8 mouse cellular contexts compared by ENCODE assay signal in the genomic region with DNA sequence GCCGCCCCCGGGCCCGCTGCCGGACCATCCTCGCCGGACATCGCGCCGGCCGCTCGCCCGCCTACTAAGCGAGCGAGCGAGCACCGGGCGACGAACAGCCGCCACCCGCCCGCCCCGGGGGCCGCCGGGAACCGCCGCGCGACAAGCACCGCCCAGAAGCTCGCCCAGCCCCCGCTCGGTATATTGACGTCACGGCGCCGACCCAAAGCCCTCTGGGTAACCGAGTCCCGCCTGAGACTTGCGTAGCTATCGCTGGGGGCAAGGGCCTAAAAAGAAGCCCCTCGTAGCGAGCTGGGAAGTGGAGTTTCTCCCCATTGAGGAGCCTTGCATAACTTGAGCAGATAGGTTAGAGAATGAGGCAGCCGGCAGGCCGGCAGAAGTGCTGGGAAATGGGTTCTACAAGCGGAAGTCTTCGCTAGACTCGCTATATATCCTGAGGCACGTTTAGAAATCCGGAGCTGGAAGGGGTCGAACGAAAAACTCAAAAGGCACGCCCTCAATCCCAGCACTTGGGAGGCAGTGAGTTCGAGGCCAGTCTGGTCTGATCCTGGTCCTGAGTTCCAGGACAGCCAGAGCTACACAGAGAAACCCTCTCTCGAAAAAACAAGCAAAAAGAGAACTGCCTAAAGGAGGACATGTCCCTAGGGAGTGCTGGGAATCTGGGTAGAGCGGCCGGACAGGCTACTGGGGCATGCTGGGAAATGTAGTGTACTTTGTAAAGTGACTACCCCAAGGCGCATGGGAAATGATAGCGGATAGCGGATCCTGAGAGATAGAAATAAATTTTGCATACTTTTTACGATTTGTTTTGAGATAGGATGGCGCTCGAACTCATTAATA. TPM values are rescaled to one million over a fixed set of nuclear protein-coding genes. Genes with fewer than 3 reads are reported as not detected.
DNase-seq lines count a peak whose midpoint lies in the region; ATAC-seq and TF ChIP-seq lines count a peak whose summit lies in the region.

A gene (minus strand): TSS at position 123 of the 840 bp plus-strand sequence.

- DNase-seq in 416B (ENCODE audit: low read depth), result peak; percentile 93
- peak; percentile 98 for DNase-seq in heart, embryonic 10.5 days (ENCODE audit: low spot score)
- DNase-seq in liver, result peak; percentile 96
- peak; percentile 95 to 97 for DNase-seq in spleen, postnatal 4 days (ENCODE audit: low spot score in 2 of 2)

- H3K27ac ChIP-seq in bone marrow macrophage, adult 2 months (ENCODE audit: insufficient read depth, low read depth, low read length), result peak within 1 kb of the TSS; percentile 92
- H3K27ac ChIP-seq in embryonic fibroblast, embryonic 13.5 days (ENCODE audit: insufficient read depth, low read length), result peak within 1 kb of the TSS; percentile 85
- H3K27ac ChIP-seq in heart, embryonic 10.5 days, result peak within 1 kb of the TSS; percentile 95
- H3K27ac ChIP-seq in kidney, embryonic 15.5 days, result peak within 1 kb of the TSS; percentile 91

- TF ChIP-seq POLR2A in bone marrow macrophage, adult 2 months (IDR thresholded peaks at IDR 0.05; ENCODE audit: borderline replicate concordance, low read depth, low read length), result no peak
- peak; percentile 62 for TF ChIP-seq POLR2A in embryonic fibroblast, embryonic 13.5 days (IDR thresholded peaks at IDR 0.05; ENCODE audit: low read depth, low read length)

- H3K9me3 ChIP-seq in heart, embryonic 10.5 days, result no peaks in the 10 kb centered on the region
- H3K9me3 ChIP-seq in kidney, embryonic 15.5 days (replicated peaks), result no peaks in the 10 kb centered on the region

- peak within 1 kb of the TSS; percentile 95 for H3K4me3 ChIP-seq in bone marrow macrophage, adult 2 months (ENCODE audit: insufficient read depth, low read length)
- peak within 1 kb of the TSS; percentile 79 for H3K4me3 ChIP-seq in embryonic fibroblast, embryonic 13.5 days (ENCODE audit: insufficient read depth, low read length)
- peak within 1 kb of the TSS; percentile 94 for H3K4me3 ChIP-seq in heart, embryonic 10.5 days
- H3K4me3 ChIP-seq in kidney, embryonic 15.5 days (replicated peaks), result peak within 1 kb of the TSS; percentile 90

- no peak for TF ChIP-seq CTCF in bone marrow macrophage, adult 2 months (IDR thresholded peaks at IDR 0.05; ENCODE audit: low read depth, low read length)
- TF ChIP-seq CTCF in embryonic fibroblast, embryonic 13.5 days (IDR thresholded peaks at IDR 0.05; ENCODE audit: borderline replicate concordance, insufficient read depth, low read length), result no peak

- peak; percentile 94 for ATAC-seq in kidney, embryonic 15.5 days (replicated peaks; ENCODE audit: low FRiP score)
- ATAC-seq in monocyte, adult 5-6 weeks (replicated peaks; ENCODE audit: insufficient number of reproducible peaks, low FRiP score, low TSS enrichment, poor library complexity, severe bottlenecking), result peak; percentile 70

- H3K4me2 ChIP-seq in kidney, embryonic 15.5 days, result peak within 1 kb of the TSS; percentile 75

- H3K9ac ChIP-seq in kidney, embryonic 15.5 days, result peak within 1 kb of the TSS; percentile 88

- peaks cover 9% of the 10 kb centered on the region for H3K36me3 ChIP-seq in heart, embryonic 10.5 days
- peaks cover 7% of the 10 kb centered on the region for H3K36me3 ChIP-seq in kidney, embryonic 15.5 days

- no peaks in the 10 kb centered on the region for H3K27me3 ChIP-seq in heart, embryonic 10.5 days (ENCODE audit: insufficient read depth, poor library complexity, severe bottlenecking)
- no peaks in the 10 kb centered on the region for H3K27me3 ChIP-seq in kidney, embryonic 15.5 days

- under 1% methylated on average over 62 of the region's 62 CpGs for WGBS in heart, embryonic 10.5 days
- under 1% methylated on average over 60 of the region's 62 CpGs for WGBS in kidney, embryonic 15.5 days

- peaks cover 59% of the 10 kb centered on the region for H3K4me1 ChIP-seq in bone marrow macrophage, adult 2 months (ENCODE audit: control insufficient read depth, insufficient read depth, low read length)
- peaks cover 15% of the 10 kb centered on the region for H3K4me1 ChIP-seq in embryonic fibroblast, embryonic 13.5 days (ENCODE audit: control insufficient read depth, insufficient read depth, low read length)
- H3K4me1 ChIP-seq in heart, embryonic 10.5 days, result peaks cover 42% of the 10 kb centered on the region
- H3K4me1 ChIP-seq in kidney, embryonic 15.5 days, result peaks cover 52% of the 10 kb centered on the region

RNA-seq across cellular contexts. Expression of the gene that starts here (rescaled TPM):
- polyA plus RNA-seq in bone marrow macrophage, adult 2 months (2012; ENCODE audit: insufficient read depth, insufficient read length, missing spikeins), result 293 and 348 TPM in 2 replicates
- polyA plus RNA-seq in embryonic fibroblast, embryonic 13.5 days (2011; ENCODE audit: insufficient read length, low read depth, missing spikeins), result 72.2 and 79.4 TPM in 2 replicates
- polyA plus RNA-seq in heart, embryonic 10.5 days (2016; fragmentation: Nextera tagmentation; extraction: Ambion mirVana), result 30.9 and 46.0 TPM in 2 replicates
- polyA plus RNA-seq in kidney, embryonic 15.5 days (2015; fragmentation: Nextera tagmentation; extraction: Ambion mirVana), result 38.2 and 43.9 TPM in 2 replicates
- total RNA-seq in monocyte, adult 5-6 weeks (2017), result 272 to 296 TPM (median 283 TPM) in 3 replicates

Comparison
In these comparisons a context has a peak if more than half of its experiments do, and no peak if none do; other contexts are left out.
1. Peak in every context shown above with its lines: DNase-seq, ATAC-seq, H3K4me3 ChIP-seq and H3K27ac ChIP-seq.